Mouse (Mus musculus): ENCODE measurements around the gene Ubac2.

The Ubac2 gene

GRCm38 (mm10) chr14:121895316-121895715 lies 16.9 kb downstream of the Ubac2 start:
- DNase-seq (ENCODE audit: low read depth), result no peak

- DNase-seq (ENCODE audit: low read depth), result no peak
Observed at GRCm38 (mm10) chr14:121896126-121897090, 18.0 kb downstream of the Ubac2 start.

GRCm38 (mm10) chr14:121897773-121898172 lies 19.4 kb downstream of the Ubac2 start:
- DNase-seq (ENCODE audit: low read depth), result no peak

- DNase-seq (ENCODE audit: low read depth), result no peak
Observed at GRCm38 (mm10) chr14:121898509-121898908, 20.1 kb downstream of the Ubac2 start.

- no peak for DNase-seq (ENCODE audit: low read depth)
Observed at GRCm38 (mm10) chr14:121899071-121899470, 20.7 kb downstream of the Ubac2 start.

- DNase-seq (ENCODE audit: low read depth), result no peak
Observed at GRCm38 (mm10) chr14:121901511-121901910, 23.1 kb downstream of the Ubac2 start.

GRCm38 (mm10) chr14:121903381-121903876 lies 25.0 kb downstream of the Ubac2 start:
- DNase-seq (ENCODE audit: low read depth), result no peak

GRCm38 (mm10) chr14:121904754-121905153 lies 26.3 kb downstream of the Ubac2 start:
- no peak for DNase-seq (ENCODE audit: low read depth)

GRCm38 (mm10) chr14:121906341-121906991 lies 28.0 kb downstream of the Ubac2 start:
- DNase-seq (ENCODE audit: low read depth), result no peak

- DNase-seq (ENCODE audit: low read depth), result no peak
Observed at GRCm38 (mm10) chr14:121906992-121907681, 28.7 kb downstream of the Ubac2 start.

- no peak for DNase-seq (ENCODE audit: low read depth)
Observed at GRCm38 (mm10) chr14:121909868-121910267, 31.4 kb downstream of the Ubac2 start.

- DNase-seq (ENCODE audit: low read depth), result no peak
Observed at GRCm38 (mm10) chr14:121912501-121912900, 34.1 kb downstream of the Ubac2 start.

- DNase-seq (ENCODE audit: low read depth), result no peak
Observed at GRCm38 (mm10) chr14:121915143-121915542, 36.7 kb downstream of the Ubac2 start.

- no peak for DNase-seq (ENCODE audit: low read depth)
Observed at GRCm38 (mm10) chr14:121915621-121916020, 37.2 kb downstream of the Ubac2 start, which contains the start of gene Gpr18. TSS of gene Gpr18 (minus strand) at chr14:121915781.

- no peak for DNase-seq (ENCODE audit: low read depth)
Observed at GRCm38 (mm10) chr14:121916311-121917094, 38.1 kb downstream of the Ubac2 start.

- DNase-seq (ENCODE audit: low read depth), result no peak
Observed at GRCm38 (mm10) chr14:121918266-121918665, 39.8 kb downstream of the Ubac2 start.

GRCm38 (mm10) chr14:121919752-121920151 lies 41.3 kb downstream of the Ubac2 start:
- DNase-seq (ENCODE audit: low read depth), result no peak

GRCm38 (mm10) chr14:121920511-121921124 lies 42.2 kb downstream of the Ubac2 start:
- DNase-seq (ENCODE audit: low read depth), result no peak

GRCm38 (mm10) chr14:121922016-121922415 lies 43.6 kb downstream of the Ubac2 start:
- no peak for DNase-seq (ENCODE audit: low read depth)

GRCm38 (mm10) chr14:121922731-121923130 lies 44.3 kb downstream of the Ubac2 start:
- no peak for DNase-seq (ENCODE audit: low read depth)

- no peak for DNase-seq (ENCODE audit: low read depth)
Observed at GRCm38 (mm10) chr14:121924876-121925275, 46.5 kb downstream of the Ubac2 start.
